Mouse (Mus musculus): ENCODE results near the gene F2rl2.

The F2rl2 gene

GRCm38 (mm10) chr13:95705589-95705988 lies 8.9 kb downstream of the F2rl2 start:
- DNase-seq = no peak

GRCm38 (mm10) chr13:95712054-95712453 lies 15.4 kb downstream of the F2rl2 start:
- DNase-seq = no peak

DNA sequence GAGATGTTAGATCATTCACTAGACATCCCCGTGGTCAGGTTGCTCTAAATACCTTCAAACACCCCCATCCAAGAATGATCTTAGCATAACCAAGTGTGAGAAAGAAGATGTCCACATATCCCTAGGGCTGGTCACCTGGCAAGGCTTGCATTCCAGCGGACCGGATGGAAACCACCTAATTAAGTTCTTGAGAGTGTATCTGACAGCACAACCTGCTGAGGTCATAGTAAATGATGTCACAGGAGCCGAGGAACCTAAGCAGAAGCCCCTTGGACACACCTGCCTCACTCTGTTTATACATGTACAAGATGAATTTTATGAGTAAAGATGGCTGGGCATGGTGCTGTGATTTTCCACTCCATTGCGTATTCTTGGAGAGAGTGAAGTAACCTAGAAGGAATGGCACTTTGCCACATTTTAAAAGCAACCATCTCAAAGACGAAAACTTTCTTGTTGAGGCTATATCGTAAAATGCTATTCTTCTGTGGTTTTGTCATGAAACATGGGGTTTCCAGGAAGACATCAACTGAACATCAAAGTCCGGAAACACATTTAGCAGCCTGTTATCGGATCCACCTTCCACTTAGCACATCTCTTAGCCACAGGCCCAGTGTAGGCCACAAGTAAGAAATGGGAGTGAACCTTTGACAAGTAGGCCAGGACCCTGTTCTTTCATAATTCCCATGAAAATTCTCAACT lies 16.1 kb downstream of the F2rl2 start:
- no peak for DNase-seq

GRCm38 (mm10) chr13:95714271-95714975 lies 17.8 kb downstream of the F2rl2 start:
- no peak for DNase-seq

- DNase-seq = no peak
Measured at GRCm38 (mm10) chr13:95715356-95715755, 18.7 kb downstream of the F2rl2 start.

DNA sequence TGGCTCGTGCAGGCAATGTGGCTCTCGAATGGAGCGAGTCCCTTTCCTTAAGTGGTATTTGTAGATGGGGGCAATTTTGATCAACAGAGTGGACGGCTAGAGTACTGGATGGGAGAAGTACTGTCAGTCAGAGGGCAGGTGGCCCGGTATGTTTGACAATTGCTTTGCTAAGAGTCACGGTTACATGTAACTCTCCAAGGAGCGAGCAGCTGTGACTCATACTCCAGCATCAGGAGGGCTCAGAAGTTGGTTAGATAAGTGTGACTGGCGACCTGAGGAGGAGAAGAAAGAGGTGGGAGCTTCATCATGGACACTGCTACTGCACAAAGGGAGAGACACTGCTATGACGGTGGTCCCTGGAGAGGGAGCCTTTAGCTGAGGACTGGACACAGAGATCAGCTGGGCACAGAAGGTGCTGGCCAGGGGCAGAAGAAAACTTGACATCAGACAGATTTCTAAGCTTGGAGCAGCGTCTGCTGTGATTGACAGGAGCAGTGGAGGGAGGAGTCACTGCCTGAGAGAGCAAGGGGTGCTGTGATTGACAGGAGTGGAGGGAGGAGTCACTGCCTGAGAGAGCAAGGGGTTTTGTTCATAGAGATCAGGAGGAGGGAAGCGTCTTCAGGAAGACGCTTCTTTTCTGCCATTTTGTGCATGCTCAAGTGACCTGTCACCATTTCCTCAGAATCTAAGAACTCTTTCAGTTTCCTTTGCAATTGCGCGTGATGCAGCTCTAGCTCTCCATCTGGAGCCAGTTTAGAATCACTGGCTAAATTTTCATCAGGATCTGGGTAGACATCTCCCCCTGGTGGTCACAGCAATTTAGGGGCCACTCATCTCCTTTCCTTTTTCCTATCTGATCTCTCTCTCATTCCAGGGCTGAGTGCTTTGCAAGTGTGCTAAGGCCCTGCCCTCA lies 22.9 kb downstream of the F2rl2 start:
- DNase-seq = peak; percentile 69

DNA sequence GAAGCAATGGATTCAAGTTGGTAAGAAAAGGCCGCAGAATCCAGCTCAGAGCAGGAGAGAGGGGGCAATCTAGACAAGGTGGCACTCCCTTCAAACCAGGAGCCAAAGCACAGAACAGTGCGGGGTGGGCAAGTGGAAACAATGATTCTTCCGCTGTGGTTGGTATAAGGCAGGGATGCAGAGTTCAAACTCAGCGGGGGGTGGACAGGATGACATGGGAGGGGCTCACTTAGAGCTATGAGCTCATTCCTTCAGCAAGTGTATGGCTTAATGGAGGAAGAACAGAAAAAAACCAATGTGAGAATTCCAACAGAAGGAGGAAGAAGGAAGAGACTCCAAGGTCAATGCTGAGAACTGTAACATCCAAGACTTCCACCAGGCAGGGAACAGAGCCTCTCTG lies 33.8 kb downstream of the F2rl2 start:
- no peak for DNase-seq

GRCm38 (mm10) chr13:95739651-95740050 lies 43.0 kb downstream of the F2rl2 start:
- peak; percentile 17 for DNase-seq

DNA sequence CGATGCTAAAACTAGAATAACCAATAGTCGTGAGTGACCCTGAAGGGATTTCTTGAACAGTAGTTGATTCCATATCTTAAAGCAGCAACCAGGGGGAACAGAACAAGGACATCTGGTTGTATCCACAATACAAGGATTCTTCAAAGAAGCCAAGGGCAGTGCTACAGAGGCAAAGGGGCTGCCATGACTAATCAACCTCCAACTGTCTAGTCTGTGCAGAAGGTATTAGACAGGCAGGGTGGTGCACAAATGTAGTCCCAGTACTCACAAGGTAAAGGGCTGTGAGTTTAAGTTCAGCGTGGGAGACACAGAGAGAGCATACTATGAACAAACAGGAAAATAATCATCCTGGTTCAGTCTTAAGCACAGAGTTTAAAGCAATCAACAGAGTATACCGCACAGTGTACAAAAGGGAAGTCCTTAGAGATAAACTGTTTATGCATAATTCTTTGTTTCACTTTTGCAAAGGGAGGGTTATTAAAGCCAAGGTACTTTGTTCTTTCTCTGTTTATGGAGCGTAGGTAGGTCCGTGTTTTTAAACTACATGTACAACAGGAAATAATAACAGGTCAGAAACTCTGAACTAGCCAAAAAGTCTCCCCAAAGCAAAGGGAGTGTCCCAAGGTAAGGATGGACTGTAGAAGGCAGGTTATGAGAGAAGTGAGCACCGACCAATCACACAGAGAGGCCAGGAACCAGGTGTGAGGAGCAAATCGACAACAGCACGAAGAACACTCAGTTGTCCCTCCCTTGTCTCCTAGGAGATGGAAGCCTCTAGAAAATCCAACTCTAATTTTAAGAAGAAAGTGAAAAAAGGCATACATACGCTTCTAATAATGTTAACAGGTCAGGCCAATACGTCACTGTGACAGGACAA lies 45.4 kb downstream of the F2rl2 start:
- no peak for DNase-seq

DNA sequence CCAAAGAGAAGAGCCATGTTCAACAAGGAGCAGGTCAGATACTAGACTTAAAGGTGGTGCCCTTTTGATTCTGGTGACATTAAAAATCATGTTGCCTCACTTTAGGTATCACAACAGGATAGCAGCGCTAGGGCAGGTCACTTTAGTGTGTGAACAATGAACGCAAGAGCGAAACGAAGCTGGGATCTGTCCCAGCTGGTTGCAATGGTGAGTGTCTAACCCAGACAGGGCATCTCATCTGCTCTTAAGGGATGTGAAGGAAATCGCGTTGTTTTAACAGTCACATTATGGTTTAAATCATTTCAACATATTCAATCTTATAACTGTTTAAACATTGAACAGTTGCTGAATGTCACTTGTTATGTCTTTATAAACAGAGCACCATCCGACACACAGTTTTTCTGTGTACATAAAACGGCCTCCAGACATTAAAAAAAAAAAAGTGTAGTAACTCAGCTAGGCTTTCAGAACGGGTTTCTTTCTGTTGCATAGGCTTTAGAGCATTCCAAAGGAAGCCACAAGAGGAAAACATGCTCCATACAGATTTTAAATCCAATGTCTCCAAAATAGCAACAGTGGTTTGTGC lies 46.3 kb downstream of the F2rl2 start:
- DNase-seq = no peak

GRCm38 (mm10) chr13:95745451-95745850 lies 48.8 kb downstream of the F2rl2 start:
- DNase-seq = no peak

- DNase-seq = peak; percentile 60
Measured at GRCm38 (mm10) chr13:95746509-95746908, 49.9 kb downstream of the F2rl2 start.

GRCm38 (mm10) chr13:95747101-95747500 lies 50.4 kb downstream of the F2rl2 start:
- no peak for DNase-seq

- no peak for DNase-seq
Measured at GRCm38 (mm10) chr13:95747541-95747940, 50.9 kb downstream of the F2rl2 start.
